Mouse (Mus musculus): Measurements from ENCODE around the gene Slc12a5.

The Slc12a5 gene

GRCm38 (mm10) chr2:165032533-165032932, 71.9 kb downstream of the Slc12a5 start:
- no peak for DNase-seq (ENCODE audit: low spot score in 2 of 2)

GRCm38 (mm10) chr2:165033306-165033705, 72.7 kb downstream of the Slc12a5 start:
- DNase-seq (ENCODE audit: low spot score in 2 of 2) = no peak

- DNase-seq (ENCODE audit: low spot score in 2 of 2) = peak; percentile 96 to 97
Measured at GRCm38 (mm10) chr2:165034131-165035057, 73.8 kb downstream of the Slc12a5 start, which contains the start of gene Ncoa5. Gene Ncoa5, minus strand, starts transcription at chr2:165034867.

GRCm38 (mm10) chr2:165035058-165035431, 74.4 kb downstream of the Slc12a5 start:
- no peak for DNase-seq (ENCODE audit: low spot score in 2 of 2)

- DNase-seq (ENCODE audit: low spot score in 2 of 2) = no peak
Measured at GRCm38 (mm10) chr2:165037415-165037814, 76.8 kb downstream of the Slc12a5 start.

- DNase-seq (ENCODE audit: low spot score in 2 of 2) = no peak
Measured at GRCm38 (mm10) chr2:165042126-165042525, 81.5 kb downstream of the Slc12a5 start.

GRCm38 (mm10) chr2:165043090-165043636, 82.6 kb downstream of the Slc12a5 start:
- no peak for DNase-seq (ENCODE audit: low spot score in 2 of 2)

GRCm38 (mm10) chr2:165043729-165044128, 83.1 kb downstream of the Slc12a5 start:
- DNase-seq (ENCODE audit: low spot score in 2 of 2) = no peak

GRCm38 (mm10) chr2:165049044-165049443, 88.4 kb downstream of the Slc12a5 start:
- no peak for DNase-seq (ENCODE audit: low spot score in 2 of 2)

Measured in spleen, postnatal 36 days (tissue).